Mouse (Mus musculus) G1E (cell line): Measurements from ENCODE around the gene Mknk1.

Experiments used
- CTCF ChIP-seq: IDR thresholded peaks from 2 replicates; pipeline ENCODE4 v1.5.1; 2012; ENCODE audit warnings: low read depth, low read length, inconsistent platforms, mixed read lengths
- TAL1 ChIP-seq: conservative IDR thresholded peaks from 2 replicates; pipeline ENCODE4 v1.6.1; 2012; ENCODE audit warnings: low read depth, low read length, inconsistent platforms, mixed read lengths

DNA sequence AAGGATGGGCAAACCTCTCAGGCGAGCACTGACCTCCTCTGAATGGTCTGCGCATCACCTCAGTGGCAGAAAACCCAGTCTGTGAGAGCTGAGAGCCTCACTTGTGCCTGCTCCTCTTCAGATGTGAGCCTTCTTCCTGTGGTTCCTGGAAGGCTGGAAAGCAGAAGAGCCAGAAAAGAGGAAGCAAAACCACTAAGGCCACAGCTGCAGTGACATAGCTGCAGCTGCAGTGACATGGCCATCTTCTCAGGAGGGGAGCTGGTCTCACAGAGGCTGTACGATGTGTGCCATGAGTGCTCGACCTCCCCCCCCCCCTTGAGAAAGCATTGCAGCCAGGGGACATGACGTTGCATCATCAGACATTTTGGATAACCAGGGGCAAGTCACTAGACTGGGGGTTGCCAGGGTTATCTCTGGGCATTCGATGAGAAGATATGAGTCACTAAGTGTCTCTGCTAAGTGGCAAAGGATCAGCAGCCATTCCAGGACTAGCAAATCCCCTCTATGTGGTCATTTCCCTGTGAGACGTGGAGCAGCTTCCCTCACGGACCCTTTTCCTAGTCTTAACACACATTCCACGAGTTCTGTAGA is 18.4 kb downstream of the Mknk1 start:
- TF ChIP-seq CTCF (no peak), TAL1 (0 out of 2 replicates have a peak, but pooled peaks have one; percentile 24)
